Mouse (Mus musculus): ENCODE measurements around the gene Spata31d1b. TPM values are rescaled to one million over a fixed set of nuclear protein-coding genes. Genes with fewer than 3 reads are reported as not detected.

Spata31d1b gene
- polyA plus RNA-seq, 1 experiment from 2014 or later: not detected

DNA sequence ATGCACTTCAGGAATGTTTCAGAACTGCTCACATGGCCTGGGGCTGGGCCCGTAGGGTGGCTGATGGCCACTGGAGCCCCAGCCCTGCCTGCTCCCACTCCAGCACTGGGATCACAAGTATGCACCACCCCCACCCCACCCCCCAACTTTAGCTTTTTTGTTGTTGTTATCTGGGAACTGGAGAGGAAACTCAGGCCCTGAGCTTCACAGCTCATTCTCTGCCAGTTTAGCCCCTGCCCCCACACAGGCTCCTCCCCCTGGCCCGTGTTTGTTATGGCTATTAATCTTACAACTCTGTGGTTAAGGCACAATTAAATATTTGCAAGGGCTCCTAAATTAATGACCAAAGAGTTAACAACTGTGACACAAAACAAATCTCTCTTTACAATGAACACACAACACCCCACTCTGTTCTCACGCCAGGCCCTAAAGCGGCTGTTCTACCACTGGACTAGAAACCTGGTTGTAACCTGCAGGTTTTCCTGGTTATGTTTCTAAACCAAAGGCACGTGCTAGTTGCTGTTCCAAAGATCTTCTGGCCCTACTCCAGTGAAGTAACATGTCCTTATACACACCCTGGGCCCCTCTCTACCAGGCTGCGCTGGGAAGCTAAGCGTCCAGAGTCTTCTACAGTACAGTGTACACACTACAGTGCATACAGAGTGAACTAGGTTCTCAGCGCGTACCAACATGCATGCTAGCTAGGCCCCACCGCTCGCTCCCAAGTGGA, 54.9 kb downstream of the Spata31d1b start:
- H3K27me3 ChIP-seq (replicated peaks): no peaks in the 10 kb centered on the region
- H3K27ac ChIP-seq: peak overlapping the region; percentile 80
- peak overlapping the region; percentile 84 for H3K4me2 ChIP-seq
- H3K4me3 ChIP-seq (replicated peaks): peak overlapping the region; percentile 13
- peaks cover 43% of the 10 kb centered on the region for H3K4me1 ChIP-seq
- H3K9ac ChIP-seq: 0 out of 2 replicates have a peak overlapping the region, but pooled peaks have one; percentile 0
- H3K36me3 ChIP-seq: peaks cover 3% of the 10 kb centered on the region; the same call in 1 of the 2 replicates
- WGBS: 46% methylated on average over 11 of the region's 11 CpGs
- ATAC-seq (ENCODE audit: insufficient read depth, low FRiP score, low read depth): no peak
- no peaks in the 10 kb centered on the region for H3K9me3 ChIP-seq

DNA sequence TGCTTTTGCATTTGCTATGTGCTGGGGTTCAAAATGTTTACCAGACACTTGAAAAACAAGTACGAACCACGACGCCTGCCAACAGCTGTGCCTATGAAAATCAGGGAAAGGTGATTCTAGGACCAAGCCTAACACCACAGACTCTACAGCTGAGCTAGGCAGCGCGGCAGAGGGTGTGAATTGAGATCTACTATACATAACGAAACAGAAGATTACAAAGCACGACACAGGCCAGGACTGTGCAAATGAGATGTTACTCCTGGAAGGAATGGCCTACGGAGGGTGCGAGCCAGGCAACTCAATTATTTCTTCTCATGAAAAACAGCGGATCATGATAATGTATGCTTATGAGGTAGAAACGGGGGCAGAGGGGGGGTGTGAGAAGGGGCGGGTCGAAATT, 56.4 kb downstream of the Spata31d1b start:
- no peaks in the 10 kb centered on the region for H3K27me3 ChIP-seq (replicated peaks)
- peaks cover 43% of the 10 kb centered on the region for H3K4me1 ChIP-seq
- WGBS: 23% methylated on average over 13 of the region's 13 CpGs
- H3K4me2 ChIP-seq: peak overlapping the region; percentile 84
- no peaks in the 10 kb centered on the region for H3K9me3 ChIP-seq
- peak overlapping the region; percentile 87 for H3K9ac ChIP-seq
- no peak for ATAC-seq (ENCODE audit: insufficient read depth, low FRiP score, low read depth)
- 0 out of 2 replicates have a peak, but pooled peaks cover 5% of the 10 kb centered on the region for H3K36me3 ChIP-seq
- H3K27ac ChIP-seq: 0 out of 2 replicates have a peak overlapping the region, but pooled peaks have one; percentile 12
- peak overlapping the region; percentile 86 for H3K4me3 ChIP-seq (replicated peaks)

Other genes with a start within 250 kb of the Spata31d1b start
- gene Agtpbp1, start 127.1 kb upstream of the Spata31d1b start, polyA plus RNA-seq (2015; fragmentation: Nextera tagmentation; extraction: Ambion mirVana): 19.0 and 20.1 TPM in 2 replicates
- gene Naa35, start 127.0 kb upstream of the Spata31d1b start, polyA plus RNA-seq (2015; fragmentation: Nextera tagmentation; extraction: Ambion mirVana): 83.3 and 86.7 TPM in 2 replicates
- 77.2 and 80.9 TPM in 2 replicates for gene Golm1, start 36.5 kb upstream of the Spata31d1b start, polyA plus RNA-seq (2015; fragmentation: Nextera tagmentation; extraction: Ambion mirVana)
- not detected in 2 replicates for gene 4921517D22Rik, start 18.2 kb upstream of the Spata31d1b start, polyA plus RNA-seq (2015; fragmentation: Nextera tagmentation; extraction: Ambion mirVana)
- gene Spata31d1a, start 2.0 kb upstream of the Spata31d1b start, polyA plus RNA-seq (2015; fragmentation: Nextera tagmentation; extraction: Ambion mirVana): not detected in 2 replicates
- gene Spata31d1d, start 19.5 kb downstream of the Spata31d1b start, polyA plus RNA-seq (2015; fragmentation: Nextera tagmentation; extraction: Ambion mirVana): not detected in 2 replicates
- gene 1700014D04Rik, start 34.5 kb downstream of the Spata31d1b start, polyA plus RNA-seq (2015; fragmentation: Nextera tagmentation; extraction: Ambion mirVana): not detected in 2 replicates
- 121 and 127 TPM in 2 replicates for gene Isca1, start 57.5 kb downstream of the Spata31d1b start, polyA plus RNA-seq (2015; fragmentation: Nextera tagmentation; extraction: Ambion mirVana)
- gene Gm49354, start 70.0 kb downstream of the Spata31d1b start, polyA plus RNA-seq (2015; fragmentation: Nextera tagmentation; extraction: Ambion mirVana): not detected in 2 replicates
- 48.1 and 50.6 TPM in 2 replicates for gene Tut7, start 110.9 kb downstream of the Spata31d1b start, polyA plus RNA-seq (2015; fragmentation: Nextera tagmentation; extraction: Ambion mirVana)

Measured in stomach, embryonic 15.5 days (tissue).